Comparison of ENCODE assay signal across 16 mouse cellular contexts in genomic region chr11:3742449-3742848, GRCm38 (mm10).
"Had no signal": no experiment of that assay in that cellular context is flagged by ENCODE, and none has a peak within 500 bp of the region (broad histone marks: within the 10 kb centered on the region; RNA-seq: fewer than 3 reads in every experiment).

No protein-coding gene starts in this region.

- DNase-seq: kidney, adult 11 months; kidney, adult 9 months; kidney, postnatal 36 days; layer of hippocampus, adult 9-11 months; layer of hippocampus, postnatal 36 days; lung, embryonic 14.5 days; lung, postnatal 10 days; lung, postnatal 4 days; thymus, postnatal 36 days had no signal

- H3K27ac ChIP-seq: kidney, postnatal 0 days; limb, embryonic 15.5 days; liver, embryonic 12.5 days; midbrain, embryonic 10.5 days; neural tube, embryonic 15.5 days; stomach, embryonic 15.5 days had no signal

- H3K4me3 ChIP-seq: limb, embryonic 15.5 days; liver, embryonic 12.5 days; midbrain, embryonic 10.5 days; myocyte; neural tube, embryonic 15.5 days; stomach, embryonic 15.5 days had no signal

- H3K4me1 ChIP-seq: limb, embryonic 15.5 days; liver, embryonic 12.5 days; midbrain, embryonic 10.5 days; neural tube, embryonic 15.5 days; stomach, embryonic 15.5 days had no signal
